Mouse (Mus musculus): ENCODE results near the gene Cyb5r3. TPM values are rescaled to one million over a fixed set of nuclear protein-coding genes. Genes with fewer than 3 reads are reported as not detected.

The Cyb5r3 gene
- polyA plus RNA-seq, 1 experiment from 2014 or later, result 63.3 TPM

GRCm38 (mm10) chr15:83158587-83159160 is 13.7 kb downstream of the Cyb5r3 start:
- no peak overlapping the region for H3K9ac ChIP-seq (ENCODE audit: low read length)
- ATAC-seq, result no peak
- DNase-seq (ENCODE audit: low spot score), result no peak
- H3K4me3 ChIP-seq (ENCODE audit: low read depth, low read length), result no peak overlapping the region
- H3K27me3 ChIP-seq (replicated peaks; ENCODE audit: control insufficient read depth, insufficient read depth, low read length), result no peaks in the 10 kb centered on the region
- 92% methylated on average over 7 of the region's 7 CpGs for WGBS
- H3K4me1 ChIP-seq (ENCODE audit: control insufficient read depth, insufficient read depth, low read length), result no peaks in the 10 kb centered on the region
- no peak overlapping the region for H3K4me2 ChIP-seq (ENCODE audit: low read length)
- H3K27ac ChIP-seq (ENCODE audit: low read depth, low read length), result no peak overlapping the region
- H3K36me3 ChIP-seq (ENCODE audit: control insufficient read depth, insufficient read depth, low read length), result peaks cover 37% of the 10 kb centered on the region
- no peaks in the 10 kb centered on the region for H3K9me3 ChIP-seq (replicated peaks; ENCODE audit: control insufficient read depth, low read length)

DNA sequence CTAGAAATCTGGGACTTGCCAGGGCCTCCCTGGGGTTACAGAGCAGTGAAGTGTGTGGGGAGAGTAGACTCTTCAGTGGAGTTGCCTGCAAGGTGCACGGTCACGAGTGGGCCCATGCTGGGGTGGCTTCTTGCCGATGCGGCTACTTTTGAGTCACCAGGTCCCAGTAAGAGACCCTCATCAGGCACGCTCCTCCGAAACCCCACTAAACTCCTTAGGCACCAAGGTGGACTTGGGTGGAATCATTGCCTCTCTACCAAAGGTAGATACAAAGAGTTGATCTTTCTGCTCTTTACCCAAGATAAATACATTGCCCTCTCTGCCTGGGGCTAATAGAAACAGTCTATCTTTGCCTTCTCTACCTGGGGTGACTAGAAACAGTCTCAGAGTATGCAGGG is 14.7 kb downstream of the Cyb5r3 start:
- Histone ChIP-seq H3K4me2 (ENCODE audit: low read length) (no peak overlapping the region), H3K4me3 (ENCODE audit: low read depth, low read length) (no peak overlapping the region), H3K9me3 (replicated peaks; ENCODE audit: control insufficient read depth, low read length) (no peaks in the 10 kb centered on the region), H3K27me3 (replicated peaks; ENCODE audit: control insufficient read depth, insufficient read depth, low read length) (no peaks in the 10 kb centered on the region), H3K4me1 (ENCODE audit: control insufficient read depth, insufficient read depth, low read length) (no peaks in the 10 kb centered on the region), H3K9ac (ENCODE audit: low read length) (no peak overlapping the region), H3K27ac (ENCODE audit: low read depth, low read length) (no peak overlapping the region), H3K36me3 (ENCODE audit: control insufficient read depth, insufficient read depth, low read length) (peaks cover 37% of the 10 kb centered on the region)
- no peak for DNase-seq (ENCODE audit: low spot score)
- WGBS, result 99% methylated on average over 6 of the region's 6 CpGs
- no peak for ATAC-seq

DNA sequence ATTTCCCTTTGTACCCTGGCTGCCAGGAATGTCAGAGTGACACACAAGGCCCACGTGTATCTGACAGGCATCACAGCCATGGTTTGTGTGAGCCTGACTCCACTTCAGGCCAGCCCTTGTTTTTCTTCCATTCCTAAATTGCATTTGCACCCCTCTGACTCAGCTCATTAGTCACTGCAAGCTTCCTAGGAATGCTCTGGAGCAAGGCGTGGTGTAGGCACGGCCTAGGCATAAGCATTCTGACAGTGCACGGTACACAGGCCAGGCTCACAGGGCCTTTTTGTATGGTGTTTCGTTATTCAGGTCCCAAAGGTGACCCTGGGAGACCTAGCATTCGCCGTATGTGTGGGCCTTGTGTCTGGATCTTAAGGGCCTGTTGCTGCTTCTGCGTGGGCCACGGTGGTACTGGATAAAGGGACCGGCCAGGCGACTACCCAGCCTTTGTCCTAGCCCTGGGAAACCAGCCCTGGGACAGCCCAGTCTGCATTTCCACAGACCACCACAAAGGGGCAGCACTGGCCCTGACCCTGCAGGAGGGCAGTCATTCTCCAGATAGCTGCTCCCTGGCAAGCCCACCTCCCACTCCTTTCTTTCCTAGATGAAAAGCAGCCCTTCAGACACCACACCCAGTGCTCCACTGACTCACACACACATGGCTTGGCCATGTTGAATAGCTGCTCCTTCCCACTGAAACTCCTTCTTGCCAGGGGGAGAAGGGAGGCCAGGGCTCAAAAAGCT is 15.3 kb downstream of the Cyb5r3 start:
- H3K27me3 ChIP-seq (replicated peaks; ENCODE audit: control insufficient read depth, insufficient read depth, low read length), result no peaks in the 10 kb centered on the region
- DNase-seq (ENCODE audit: low spot score), result peak; percentile 28
- no peaks in the 10 kb centered on the region for H3K9me3 ChIP-seq (replicated peaks; ENCODE audit: control insufficient read depth, low read length)
- H3K27ac ChIP-seq (ENCODE audit: low read depth, low read length), result no peak overlapping the region
- no peak overlapping the region for H3K4me2 ChIP-seq (ENCODE audit: low read length)
- H3K4me3 ChIP-seq (ENCODE audit: low read depth, low read length), result no peak overlapping the region
- no peaks in the 10 kb centered on the region for H3K4me1 ChIP-seq (ENCODE audit: control insufficient read depth, insufficient read depth, low read length)
- no peak overlapping the region for H3K9ac ChIP-seq (ENCODE audit: low read length)
- ATAC-seq, result no peak
- peaks cover 34% of the 10 kb centered on the region for H3K36me3 ChIP-seq (ENCODE audit: control insufficient read depth, insufficient read depth, low read length)
- WGBS, result 66% methylated on average over 11 of the region's 11 CpGs

- Histone ChIP-seq H3K4me2 (ENCODE audit: low read length) (no peak overlapping the region), H3K4me3 (ENCODE audit: low read depth, low read length) (no peak overlapping the region), H3K27ac (ENCODE audit: low read depth, low read length) (no peak overlapping the region), H3K4me1 (ENCODE audit: control insufficient read depth, insufficient read depth, low read length) (no peaks in the 10 kb centered on the region), H3K9me3 (replicated peaks; ENCODE audit: control insufficient read depth, low read length) (no peaks in the 10 kb centered on the region), H3K9ac (ENCODE audit: low read length) (no peak overlapping the region), H3K36me3 (ENCODE audit: control insufficient read depth, insufficient read depth, low read length) (peaks cover 30% of the 10 kb centered on the region), H3K27me3 (replicated peaks; ENCODE audit: control insufficient read depth, insufficient read depth, low read length) (no peaks in the 10 kb centered on the region)
- WGBS, result 77% methylated on average over 6 of the region's 6 CpGs
- no peak for DNase-seq (ENCODE audit: low spot score)
- no peak for ATAC-seq
These were observed 16.5 kb downstream of the Cyb5r3 start for GRCm38 (mm10) chr15:83155672-83156419.

GRCm38 (mm10) chr15:83154309-83154708 is 18.1 kb downstream of the Cyb5r3 start:
- 94% methylated on average over 7 of the region's 7 CpGs for WGBS
- H3K4me3 ChIP-seq (ENCODE audit: low read depth, low read length), result no peak overlapping the region
- no peak overlapping the region for H3K9ac ChIP-seq (ENCODE audit: low read length)
- H3K36me3 ChIP-seq (ENCODE audit: control insufficient read depth, insufficient read depth, low read length), result peaks cover 23% of the 10 kb centered on the region
- no peak for DNase-seq (ENCODE audit: low spot score)
- no peak overlapping the region for H3K4me2 ChIP-seq (ENCODE audit: low read length)
- no peak for ATAC-seq
- H3K9me3 ChIP-seq (replicated peaks; ENCODE audit: control insufficient read depth, low read length), result no peaks in the 10 kb centered on the region
- H3K27me3 ChIP-seq (replicated peaks; ENCODE audit: control insufficient read depth, insufficient read depth, low read length), result no peaks in the 10 kb centered on the region
- H3K27ac ChIP-seq (ENCODE audit: low read depth, low read length), result no peak overlapping the region
- 0 out of 2 replicates have a peak, but pooled peaks cover 2% of the 10 kb centered on the region for H3K4me1 ChIP-seq (ENCODE audit: control insufficient read depth, insufficient read depth, low read length)

DNA sequence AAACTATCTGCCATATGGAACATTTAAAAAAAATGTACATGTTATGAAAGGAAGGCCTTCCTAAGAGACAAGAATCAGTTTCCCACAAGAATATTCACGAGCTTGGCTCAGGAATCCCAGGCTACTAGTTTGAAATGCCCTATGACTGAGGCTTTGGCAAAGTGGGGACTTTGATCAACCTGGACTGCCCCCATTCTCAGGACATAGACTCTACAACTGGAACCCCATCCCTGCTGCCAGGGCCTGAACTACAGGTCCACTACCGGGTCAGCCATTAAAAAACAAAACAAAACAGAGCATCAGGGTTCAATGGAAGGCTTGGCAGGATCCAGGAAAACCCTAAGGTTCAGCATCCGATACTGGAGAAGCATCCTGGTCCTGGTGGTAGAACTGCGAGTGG is 21.7 kb downstream of the Cyb5r3 start:
- Histone ChIP-seq H3K4me3 (ENCODE audit: low read depth, low read length) (no peak overlapping the region), H3K27me3 (replicated peaks; ENCODE audit: control insufficient read depth, insufficient read depth, low read length) (no peaks in the 10 kb centered on the region), H3K27ac (ENCODE audit: low read depth, low read length) (no peak overlapping the region), H3K36me3 (ENCODE audit: control insufficient read depth, insufficient read depth, low read length) (peaks cover 15% of the 10 kb centered on the region), H3K9ac (ENCODE audit: low read length) (no peak overlapping the region), H3K9me3 (replicated peaks; ENCODE audit: control insufficient read depth, low read length) (no peaks in the 10 kb centered on the region), H3K4me1 (ENCODE audit: control insufficient read depth, insufficient read depth, low read length) (peaks cover 10% of the 10 kb centered on the region), H3K4me2 (ENCODE audit: low read length) (no peak overlapping the region)
- no peak for ATAC-seq
- WGBS, result 90% methylated on average over 4 of the region's 4 CpGs
- DNase-seq (ENCODE audit: low spot score), result no peak

DNA sequence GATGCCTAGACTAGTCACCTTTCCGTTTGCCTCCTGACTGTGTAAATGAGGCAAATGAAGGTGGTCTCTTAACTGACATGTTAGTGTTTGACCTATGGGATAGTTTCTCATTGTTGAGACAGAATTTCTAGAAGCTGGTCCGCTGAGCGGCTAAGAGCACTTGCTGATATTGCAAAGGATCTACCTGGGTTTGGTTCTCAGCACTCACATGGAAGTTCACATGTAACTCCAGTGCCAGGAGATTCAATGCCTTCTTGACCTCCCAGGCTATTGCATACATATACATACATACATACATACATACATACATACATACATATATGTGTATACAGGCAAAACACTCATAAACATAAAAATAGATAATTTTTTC is 22.3 kb downstream of the Cyb5r3 start:
- Histone ChIP-seq H3K27me3 (replicated peaks; ENCODE audit: control insufficient read depth, insufficient read depth, low read length) (no peaks in the 10 kb centered on the region), H3K27ac (ENCODE audit: low read depth, low read length) (peak overlapping the region; percentile 97), H3K9ac (ENCODE audit: low read length) (peak overlapping the region; percentile 97), H3K4me2 (ENCODE audit: low read length) (peak overlapping the region; percentile 77), H3K4me1 (ENCODE audit: control insufficient read depth, insufficient read depth, low read length) (peaks cover 10% of the 10 kb centered on the region), H3K36me3 (ENCODE audit: control insufficient read depth, insufficient read depth, low read length) (peaks cover 22% of the 10 kb centered on the region), H3K9me3 (replicated peaks; ENCODE audit: control insufficient read depth, low read length) (no peaks in the 10 kb centered on the region), H3K4me3 (ENCODE audit: low read depth, low read length) (peak overlapping the region; percentile 89)
- ATAC-seq (no peak; the same call in 1 of the 2 replicates), DNase-seq (ENCODE audit: low spot score) (no peak)
- 19% methylated on average over 3 of the region's 3 CpGs for WGBS

DNA sequence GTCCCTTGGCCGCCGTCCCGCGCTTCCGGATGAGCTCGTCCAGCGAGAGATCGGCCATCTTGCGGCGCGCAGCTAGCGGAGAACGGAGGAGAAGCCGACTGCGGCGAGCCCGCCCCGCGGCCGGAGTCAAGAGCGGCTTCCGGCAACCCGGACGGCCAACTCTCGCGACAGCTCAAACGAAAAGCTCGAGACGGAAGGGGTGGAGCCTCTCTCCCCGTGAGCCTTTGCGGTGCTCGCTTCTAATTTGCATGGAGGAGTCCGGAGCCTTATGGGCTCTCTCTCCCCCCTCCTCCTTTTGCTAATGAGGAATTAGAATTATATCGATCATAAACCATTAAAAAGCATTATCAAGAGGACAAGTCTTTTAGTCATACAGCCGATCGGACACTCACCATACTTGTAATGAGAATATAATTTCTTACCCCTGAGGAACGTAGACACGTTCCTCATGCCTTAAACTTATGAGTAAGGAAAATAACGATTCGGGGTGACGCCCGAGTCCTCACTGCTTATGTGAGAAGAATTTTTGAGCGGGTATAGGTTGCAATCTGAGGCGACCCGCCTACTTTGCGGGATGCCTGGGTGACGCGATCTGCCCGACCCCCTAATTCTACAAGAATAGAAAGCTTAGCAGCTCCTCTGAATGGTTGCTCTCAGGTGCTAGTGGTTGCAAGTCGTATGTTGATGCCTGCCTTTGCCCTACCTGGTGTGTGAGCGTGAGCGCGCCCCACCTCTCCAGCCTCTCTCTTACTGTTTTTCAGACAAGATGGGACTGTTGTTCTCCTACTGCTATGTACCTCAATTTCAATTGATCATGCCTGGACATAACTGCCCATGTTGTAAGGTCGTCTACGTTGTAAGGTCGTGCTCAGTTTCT is 23.0 kb downstream of the Cyb5r3 start, which contains the start of gene Poldip3:
Gene Poldip3 (minus strand): TSS at position 189 of the 877 bp plus-strand sequence.
- Histone ChIP-seq H3K9me3 (replicated peaks; ENCODE audit: control insufficient read depth, low read length) (no peaks in the 10 kb centered on the region), H3K4me3 (ENCODE audit: low read depth, low read length) (peak within 1 kb of the TSS; percentile 89), H3K27ac (ENCODE audit: low read depth, low read length) (peak within 1 kb of the TSS; percentile 97), H3K27me3 (replicated peaks; ENCODE audit: control insufficient read depth, insufficient read depth, low read length) (no peaks in the 10 kb centered on the region), H3K4me2 (ENCODE audit: low read length) (peak within 1 kb of the TSS; percentile 77), H3K9ac (ENCODE audit: low read length) (peak within 1 kb of the TSS; percentile 97), H3K4me1 (ENCODE audit: control insufficient read depth, insufficient read depth, low read length) (peaks cover 10% of the 10 kb centered on the region), H3K36me3 (ENCODE audit: control insufficient read depth, insufficient read depth, low read length) (peaks cover 23% of the 10 kb centered on the region)
- under 1% methylated on average over 56 of the region's 56 CpGs for WGBS
- DNase-seq (ENCODE audit: low spot score) (peak; percentile 99), ATAC-seq (peak; percentile 94)
